Mouse (Mus musculus) neural tube, embryonic 15.5 days (tissue): ENCODE results near the gene Pard3b. TPM values are rescaled to one million over a fixed set of nuclear protein-coding genes. Genes with fewer than 3 reads are reported as not detected.
A peak's percentile ranks its signal among the peaks of the same experiment; 100 is the strongest.

Experiments
- ATAC-seq: fragments of 200-750 bp; cut with Nextera tagmentation; 2 replicates; pipeline ENCODE4 v1.8.0; 2017; ENCODE audit warnings: mild to moderate bottlenecking, moderate TSS enrichment, moderate library complexity; ENCODE audit not compliant: low FRiP score
- H3K27ac ChIP-seq: fragments of 300-500 bp; sonication (generic); replicated peaks from 2 replicates; pipeline ENCODE4 v1.5.1; 2015; ENCODE audit warnings: mild to moderate bottlenecking, inconsistent platforms
- H3K27me3 ChIP-seq: fragments of 300-500 bp; sonication (generic); replicated peaks from 2 replicates; pipeline ENCODE4 v1.6.1; 2015; ENCODE audit warnings: inconsistent platforms
- H3K36me3 ChIP-seq: fragments of 300-500 bp; sonication (generic); 2 replicates; pipeline ENCODE4 v1.6.1; 2015; ENCODE audit warnings: inconsistent platforms
- H3K4me1 ChIP-seq: fragments of 300-500 bp; sonication (generic); 2 replicates; pipeline ENCODE4 v1.6.1; 2015; ENCODE audit warnings: inconsistent platforms
- H3K4me2 ChIP-seq: fragments of 300-500 bp; sonication (generic); 2 replicates; pipeline ENCODE4 v1.6.1; 2015; ENCODE audit warnings: inconsistent platforms, mild to moderate bottlenecking, moderate library complexity
- H3K4me3 ChIP-seq: fragments of 300-500 bp; sonication (generic); replicated peaks from 2 replicates; pipeline ENCODE4 v1.5.1; 2015; ENCODE audit warnings: mild to moderate bottlenecking, inconsistent platforms
- H3K9ac ChIP-seq: fragments of 300-500 bp; sonication (generic); replicated peaks from 2 replicates; pipeline ENCODE4 v1.6.1; 2015; ENCODE audit warnings: mild to moderate bottlenecking, inconsistent platforms
- H3K9me3 ChIP-seq: fragments of 300-500 bp; sonication (generic); replicated peaks from 2 replicates; pipeline ENCODE4 v1.6.1; 2016; ENCODE audit warnings: inconsistent platforms
- WGBS: fragments of 180-500 bp; shearing (Covaris S2); methylation state at CpG from one replicate; pipeline ENCODE4 v1.1.7; 2015; ENCODE audit warnings: mixed read lengths; 5-methylcytosine and 5-hydroxymethylcytosine counted together
- polyA plus RNA-seq: library from polyadenylated mRNA; unstranded; fragments of >200 nt; fragmentation: Nextera tagmentation; extraction: Ambion mirVana; gene quantifications from 2 replicates; pipeline ENCODE4 v1.2.1, GENCODE M21; 2015

The Pard3b gene
- polyA plus RNA-seq, 1 experiment from 2014 or later = 8.6 TPM

DNA sequence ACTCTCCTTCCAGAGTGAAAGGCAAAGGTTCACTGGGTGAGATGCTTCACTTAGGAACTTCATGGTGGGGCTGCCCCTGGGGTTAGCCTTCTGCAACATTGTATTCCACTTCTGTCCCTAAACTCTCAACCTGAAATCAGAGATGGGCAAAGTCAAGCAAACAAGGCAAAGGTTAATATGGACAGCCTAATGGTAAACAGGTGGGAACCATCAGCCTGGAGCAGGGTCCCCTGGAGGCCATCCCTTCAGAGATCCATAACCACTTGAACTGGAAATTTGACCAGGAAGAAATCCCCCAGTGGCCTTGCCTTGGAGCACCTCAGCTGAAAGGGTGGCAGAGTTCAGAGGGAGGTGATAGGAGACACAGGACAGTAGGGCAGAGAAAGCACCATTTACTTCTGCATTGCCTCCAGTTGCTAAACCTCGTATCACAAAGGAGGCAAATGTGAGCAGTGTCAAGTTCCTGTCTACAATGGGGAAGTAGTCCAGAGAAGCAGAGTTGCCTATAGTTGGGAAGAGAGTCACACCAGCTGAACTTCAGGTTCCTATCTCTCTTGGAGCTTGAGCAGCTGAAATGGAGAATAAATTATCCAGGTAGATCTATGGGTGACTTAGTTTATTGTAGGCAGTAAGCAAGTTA is 412.7 kb downstream of the Pard3b start:
- no peak overlapping the region for H3K4me2 ChIP-seq
- H3K27me3 ChIP-seq = no peaks in the 10 kb centered on the region
- H3K4me1 ChIP-seq = peaks cover 6% of the 10 kb centered on the region; the same call in 1 of the 2 replicates
- H3K4me3 ChIP-seq = no peak overlapping the region
- H3K27ac ChIP-seq = no peak overlapping the region
- H3K9me3 ChIP-seq = no peaks in the 10 kb centered on the region
- 71% methylated on average over 1 of the region's 1 CpGs for WGBS
- no peak overlapping the region for H3K9ac ChIP-seq
- H3K36me3 ChIP-seq = no peaks in the 10 kb centered on the region
- ATAC-seq = no peak

DNA sequence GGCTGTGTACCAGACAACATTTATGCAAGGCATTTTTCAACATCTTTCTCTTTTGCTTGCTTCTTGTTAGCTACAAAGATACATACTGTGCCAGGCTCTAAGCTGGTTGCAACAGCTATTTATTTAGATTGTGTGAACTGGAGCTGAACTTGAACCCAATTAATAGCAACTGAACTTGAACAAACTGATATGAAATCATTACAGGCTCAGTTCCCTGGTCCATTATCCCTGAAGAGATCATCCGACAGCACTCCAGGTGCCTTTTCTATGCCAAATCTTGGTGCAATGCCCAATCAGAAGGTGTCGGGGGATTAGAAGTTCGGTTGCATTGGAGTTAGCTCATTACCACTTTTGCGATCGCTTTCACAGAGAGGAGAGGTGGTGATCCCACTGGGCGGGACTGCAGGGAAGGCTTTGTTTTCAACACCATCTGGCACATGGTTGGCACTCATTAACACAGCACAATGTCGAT is 414.6 kb downstream of the Pard3b start:
- no peaks in the 10 kb centered on the region for H3K36me3 ChIP-seq
- H3K27ac ChIP-seq = 0 out of 2 replicates have a peak overlapping the region, but pooled peaks have one; percentile 2
- peak overlapping the region; percentile 19 for H3K4me2 ChIP-seq
- 35% methylated on average over 7 of the region's 7 CpGs for WGBS
- no peaks in the 10 kb centered on the region for H3K9me3 ChIP-seq
- no peak for ATAC-seq
- H3K9ac ChIP-seq = no peak overlapping the region
- no peaks in the 10 kb centered on the region for H3K27me3 ChIP-seq
- H3K4me1 ChIP-seq = peaks cover 6% of the 10 kb centered on the region; the same call in 1 of the 2 replicates
- no peak overlapping the region for H3K4me3 ChIP-seq

DNA sequence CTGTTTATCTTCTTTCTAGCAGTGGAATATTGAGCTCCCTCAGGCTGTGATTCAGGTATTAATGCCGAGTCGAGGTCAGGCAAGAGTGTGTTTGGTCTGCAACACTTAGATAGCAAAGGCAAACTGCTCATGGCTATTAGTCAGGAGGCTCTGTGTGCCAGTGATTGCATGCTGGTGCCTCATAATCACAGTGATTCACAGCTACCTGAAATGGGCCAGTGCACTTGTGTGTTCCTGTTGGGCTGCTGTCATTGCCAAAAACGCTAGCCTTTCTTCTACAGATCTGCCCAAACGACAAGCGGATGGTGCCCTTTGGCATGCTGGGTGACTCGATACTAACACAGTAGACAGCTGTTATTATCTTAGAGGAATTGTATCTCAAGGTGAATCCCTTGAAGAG is 416.7 kb downstream of the Pard3b start:
- no peaks in the 10 kb centered on the region for H3K27me3 ChIP-seq
- 72% methylated on average over 6 of the region's 6 CpGs for WGBS
- no peaks in the 10 kb centered on the region for H3K9me3 ChIP-seq
- no peak overlapping the region for H3K9ac ChIP-seq
- H3K4me2 ChIP-seq = no peak overlapping the region
- no peak for ATAC-seq
- no peak overlapping the region for H3K4me3 ChIP-seq
- no peaks in the 10 kb centered on the region for H3K36me3 ChIP-seq
- no peak overlapping the region for H3K27ac ChIP-seq
- peaks cover 6% of the 10 kb centered on the region; the same call in 1 of the 2 replicates for H3K4me1 ChIP-seq

GRCm38 (mm10) chr1:62070617-62071016 is 432.0 kb downstream of the Pard3b start:
- Histone ChIP-seq H3K27ac (no peak overlapping the region), H3K4me3 (no peak overlapping the region), H3K9ac (no peak overlapping the region), H3K4me1 (no peaks in the 10 kb centered on the region), H3K4me2 (no peak overlapping the region), H3K27me3 (no peaks in the 10 kb centered on the region), H3K36me3 (no peaks in the 10 kb centered on the region), H3K9me3 (0 out of 2 replicates have a peak, but pooled peaks cover 3% of the 10 kb centered on the region)
- WGBS = 79% methylated on average over 6 of the region's 6 CpGs
- ATAC-seq = no peak

- Histone ChIP-seq H3K9ac (no peak overlapping the region), H3K4me1 (no peaks in the 10 kb centered on the region), H3K36me3 (no peaks in the 10 kb centered on the region), H3K4me2 (no peak overlapping the region), H3K4me3 (no peak overlapping the region), H3K27ac (no peak overlapping the region), H3K27me3 (no peaks in the 10 kb centered on the region), H3K9me3 (0 out of 2 replicates have a peak, but pooled peaks cover 3% of the 10 kb centered on the region)
- 75% methylated on average over 7 of the region's 7 CpGs for WGBS
- ATAC-seq = no peak
Measured at GRCm38 (mm10) chr1:62071139-62071538, 432.5 kb downstream of the Pard3b start.

- Histone ChIP-seq H3K27me3 (no peaks in the 10 kb centered on the region), H3K4me3 (no peak overlapping the region), H3K27ac (no peak overlapping the region), H3K4me1 (no peaks in the 10 kb centered on the region), H3K9me3 (no peaks in the 10 kb centered on the region), H3K36me3 (no peaks in the 10 kb centered on the region), H3K4me2 (no peak overlapping the region), H3K9ac (no peak overlapping the region)
- 32% methylated on average over 3 of the region's 3 CpGs for WGBS
- no peak for ATAC-seq
Measured at GRCm38 (mm10) chr1:62076171-62076570, 437.5 kb downstream of the Pard3b start.

DNA sequence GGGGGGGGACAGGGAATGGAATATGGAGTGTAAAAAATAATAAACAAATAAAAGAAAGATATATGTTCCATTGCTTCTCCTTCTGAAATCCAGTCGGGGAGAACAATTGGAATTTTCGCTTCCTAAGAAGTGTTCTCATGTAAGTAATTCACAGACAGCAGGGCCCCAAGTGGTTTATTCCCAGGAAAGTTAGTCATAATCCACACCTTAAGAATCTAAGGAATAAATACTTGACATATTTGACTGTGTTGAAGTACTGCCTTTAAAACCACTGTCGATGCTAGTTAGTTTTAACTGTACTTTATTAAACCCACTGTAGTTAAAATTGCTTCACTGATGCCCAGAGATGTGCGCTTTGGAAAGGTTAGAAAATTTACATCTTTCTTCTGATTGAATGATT is 442.5 kb downstream of the Pard3b start:
- ATAC-seq = no peak
- Histone ChIP-seq H3K4me2 (no peak overlapping the region), H3K4me3 (no peak overlapping the region), H3K9ac (no peak overlapping the region), H3K9me3 (no peaks in the 10 kb centered on the region), H3K36me3 (no peaks in the 10 kb centered on the region), H3K4me1 (no peaks in the 10 kb centered on the region), H3K27ac (no peak overlapping the region), H3K27me3 (no peaks in the 10 kb centered on the region)
- 84% methylated on average over 4 of the region's 4 CpGs for WGBS

DNA sequence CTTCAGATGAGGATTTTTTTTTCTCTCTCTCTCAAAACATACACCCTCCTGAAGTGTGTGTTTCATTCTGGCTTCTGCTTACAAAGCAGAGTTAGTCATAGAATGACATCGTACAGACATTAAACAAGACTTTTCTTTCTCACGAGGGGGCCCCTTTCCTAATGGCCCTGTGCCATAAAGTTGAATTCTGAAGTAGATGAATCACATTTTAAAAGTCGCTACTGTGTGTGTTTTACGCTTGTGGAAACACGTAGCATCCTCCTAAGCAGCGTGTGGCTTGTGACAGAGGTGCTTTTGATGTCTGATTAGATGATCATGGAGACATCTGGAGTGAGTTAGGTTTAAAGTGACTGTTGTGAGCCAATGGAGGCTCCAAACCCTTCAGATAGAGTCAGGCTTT is 447.4 kb downstream of the Pard3b start:
- WGBS = 19% methylated on average over 6 of the region's 6 CpGs
- no peaks in the 10 kb centered on the region for H3K36me3 ChIP-seq
- no peaks in the 10 kb centered on the region for H3K4me1 ChIP-seq
- H3K4me2 ChIP-seq = no peak overlapping the region
- H3K9ac ChIP-seq = no peak overlapping the region
- H3K27ac ChIP-seq = no peak overlapping the region
- no peaks in the 10 kb centered on the region for H3K27me3 ChIP-seq
- H3K9me3 ChIP-seq = no peaks in the 10 kb centered on the region
- H3K4me3 ChIP-seq = no peak overlapping the region
- ATAC-seq = no peak

DNA sequence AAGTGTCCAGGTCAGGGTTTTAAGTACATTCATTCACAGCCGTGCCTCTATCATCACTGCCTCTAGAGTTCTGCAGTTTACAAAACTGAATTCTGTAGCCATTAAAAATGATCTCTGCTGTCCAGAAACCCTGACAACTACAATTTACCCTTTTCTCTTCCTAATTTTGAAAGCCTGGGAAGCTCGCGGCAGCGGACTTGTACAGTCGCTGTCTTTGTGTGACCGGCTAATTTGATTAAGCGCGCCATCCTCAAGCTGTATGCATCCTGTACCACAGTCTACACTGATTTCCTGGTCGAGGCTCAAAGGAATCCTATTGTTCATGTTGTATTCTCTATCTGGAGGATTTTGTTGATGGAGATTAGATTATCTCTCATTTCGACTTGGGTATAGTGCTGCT is 448.8 kb downstream of the Pard3b start:
- Histone ChIP-seq H3K4me3 (no peak overlapping the region), H3K9me3 (no peaks in the 10 kb centered on the region), H3K27me3 (no peaks in the 10 kb centered on the region), H3K4me1 (no peaks in the 10 kb centered on the region), H3K9ac (no peak overlapping the region), H3K4me2 (peak overlapping the region; percentile 21; the same call in 1 of the 2 replicates), H3K27ac (no peak overlapping the region), H3K36me3 (no peaks in the 10 kb centered on the region)
- WGBS = 41% methylated on average over 10 of the region's 10 CpGs
- ATAC-seq = no peak

DNA sequence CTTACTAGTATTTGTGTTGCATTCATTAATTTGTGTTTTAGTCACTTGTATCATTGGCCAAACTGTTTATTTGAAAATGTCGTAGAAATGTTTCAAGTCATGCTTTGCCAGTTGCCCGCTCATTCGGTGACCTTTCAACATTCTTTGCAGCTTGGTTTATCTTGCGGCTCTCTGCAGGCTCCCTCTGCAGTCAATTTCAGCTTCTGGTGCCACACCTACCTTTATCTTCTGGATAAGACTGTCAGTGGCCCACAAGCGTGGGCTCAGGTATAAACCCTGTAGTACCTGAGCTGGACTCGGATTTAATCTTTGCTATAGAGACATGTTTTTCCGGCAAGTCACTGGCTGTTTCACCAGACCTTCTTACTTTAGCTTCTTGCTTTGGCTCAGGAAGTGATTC is 456.3 kb downstream of the Pard3b start:
- no peak overlapping the region for H3K4me3 ChIP-seq
- H3K27me3 ChIP-seq = no peaks in the 10 kb centered on the region
- H3K9ac ChIP-seq = no peak overlapping the region
- no peak for ATAC-seq
- H3K36me3 ChIP-seq = no peaks in the 10 kb centered on the region
- no peaks in the 10 kb centered on the region for H3K9me3 ChIP-seq
- H3K4me2 ChIP-seq = no peak overlapping the region
- no peak overlapping the region for H3K27ac ChIP-seq
- 94% methylated on average over 7 of the region's 7 CpGs for WGBS
- no peaks in the 10 kb centered on the region for H3K4me1 ChIP-seq

DNA sequence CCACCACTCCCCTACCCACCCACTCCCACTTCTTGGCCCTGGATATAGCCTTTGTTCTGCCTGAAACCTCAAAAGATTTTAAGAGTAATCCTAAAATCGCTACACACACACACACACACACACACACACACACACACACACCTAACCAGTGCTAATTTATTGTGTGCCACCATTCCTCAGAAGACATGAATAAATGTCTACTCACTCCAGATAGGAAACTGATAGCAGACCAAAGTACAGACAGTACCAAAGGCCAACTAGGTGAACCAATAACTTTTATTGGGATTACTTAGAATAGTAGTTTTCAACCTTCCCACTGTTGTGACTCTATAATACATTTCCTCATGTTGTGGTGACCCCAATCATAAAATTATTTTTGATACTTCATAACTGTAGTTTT is 483.8 kb downstream of the Pard3b start:
- Histone ChIP-seq H3K9ac (no peak overlapping the region), H3K4me2 (no peak overlapping the region), H3K36me3 (no peaks in the 10 kb centered on the region), H3K4me3 (no peak overlapping the region), H3K9me3 (no peaks in the 10 kb centered on the region), H3K4me1 (no peaks in the 10 kb centered on the region), H3K27ac (no peak overlapping the region), H3K27me3 (no peaks in the 10 kb centered on the region)
- no peak for ATAC-seq
- 93% methylated on average over 1 of the region's 1 CpGs for WGBS

GRCm38 (mm10) chr1:62129186-62129585 is 490.6 kb downstream of the Pard3b start:
- 62% methylated on average over 2 of the region's 2 CpGs for WGBS
- H3K27ac ChIP-seq = no peak overlapping the region
- no peak overlapping the region for H3K4me2 ChIP-seq
- no peaks in the 10 kb centered on the region for H3K36me3 ChIP-seq
- H3K9ac ChIP-seq = no peak overlapping the region
- ATAC-seq = no peak
- no peaks in the 10 kb centered on the region for H3K9me3 ChIP-seq
- H3K27me3 ChIP-seq = no peaks in the 10 kb centered on the region
- H3K4me3 ChIP-seq = no peak overlapping the region
- no peaks in the 10 kb centered on the region for H3K4me1 ChIP-seq
